Mouse (Mus musculus) liver, embryonic 14.5 days (tissue): ENCODE measurements around the gene Cacna1a. TPM values are rescaled to one million over a fixed set of nuclear protein-coding genes. Genes with fewer than 3 reads are reported as not detected.
"Not testable (repeated sequence)": the region's sequence is repeated elsewhere in the genome, so short reads cannot be mapped to it uniquely, and the experiment has no call there.

Source experiments
- ATAC-seq: fragments of 200-750 bp; cut with Nextera tagmentation; 2 replicates; pipeline ENCODE4 v1.8.0; 2017; ENCODE audit warnings: moderate number of reproducible peaks, mild to moderate bottlenecking, moderate library complexity; ENCODE audit not compliant: insufficient read depth
- DNase-seq, 3 experiments: peaks; one replicate each; pipeline ENCODE4 v3.0.0-alpha.2; 2012 to 2013; ENCODE audit warnings: low read depth in 3 of 3, low spot score in 3 of 3
- H3K27ac ChIP-seq: fragments of 300-500 bp; sonication (generic); 2 replicates; pipeline ENCODE4 v1.5.1; 2014; ENCODE audit warnings: moderate library complexity, mild to moderate bottlenecking, control low read depth, inconsistent platforms
- H3K27me3 ChIP-seq: fragments of 300-500 bp; sonication (generic); 2 replicates; pipeline ENCODE4 v1.6.1; 2014; ENCODE audit warnings: mild to moderate bottlenecking, low read length, moderate library complexity; ENCODE audit not compliant: control insufficient read depth, insufficient read depth
- H3K36me3 ChIP-seq: fragments of 300-500 bp; sonication (generic); replicated peaks from 2 replicates; pipeline ENCODE4 v1.6.1; 2014; ENCODE audit warnings: low read depth; ENCODE audit not compliant: control insufficient read depth, insufficient read depth
- H3K4me1 ChIP-seq, 2 experiments: fragments of 200-500 bp in 1 of 2; fragments of 300-500 bp in 1 of 2; sonication (generic) in 1 of 2; replicated peaks; 2 replicates each; pipeline ENCODE4 v1.6.1; 2012 to 2014; ENCODE audit warnings: antibody characterized with exemption in 1 of 2, inconsistent platforms in 1 of 2, low read length in 1 of 2; ENCODE audit not compliant: control insufficient read depth in 2 of 2, insufficient read depth in 2 of 2
- H3K4me2 ChIP-seq: fragments of 300-500 bp; sonication (generic); 2 replicates; pipeline ENCODE4 v1.6.1; 2014; ENCODE audit warnings: low read depth, mild to moderate bottlenecking, control low read depth, moderate library complexity
- H3K4me3 ChIP-seq, 2 experiments: fragments of 200-500 bp in 1 of 2; fragments of 300-500 bp in 1 of 2; sonication (generic) in 1 of 2; 2 replicates each; pipeline ENCODE4 v1.5.1; 2012 to 2014; ENCODE audit warnings: low read depth in 2 of 2, low read length in 2 of 2, mild to moderate bottlenecking in 2 of 2, control low read depth in 1 of 2, inconsistent platforms in 1 of 2, moderate library complexity in 1 of 2; ENCODE audit not compliant: insufficient read depth in 1 of 2
- H3K9ac ChIP-seq: fragments of 300-500 bp; sonication (generic); replicated peaks from 2 replicates; pipeline ENCODE4 v1.6.1; 2014; ENCODE audit warnings: mild to moderate bottlenecking, control low read depth, moderate library complexity
- H3K9me3 ChIP-seq: fragments of 300-500 bp; sonication (generic); 2 replicates; pipeline ENCODE4 v1.6.1; 2016; ENCODE audit warnings: low read length, mixed read lengths; ENCODE audit not compliant: control insufficient read depth
- CTCF ChIP-seq: IDR thresholded peaks from 2 replicates; pipeline ENCODE4 v1.5.1; 2016; ENCODE audit warnings: antibody characterized with exemption, low read depth, control low read depth
- EP300 ChIP-seq: IDR thresholded peaks from 2 replicates; pipeline ENCODE4 v1.6.1; 2016; ENCODE audit warnings: antibody characterized with exemption, low read depth
- WGBS: fragments of 180-500 bp; shearing (Covaris S2); extraction: QIAGEN DNeasy Blood & Tissue Kit; methylation state at CpG from one replicate; pipeline ENCODE4 v1.1.7; 2014; ENCODE audit not compliant: insufficient replicate concordance; 5-methylcytosine and 5-hydroxymethylcytosine counted together
- polyA plus RNA-seq, 2 experiments: library from polyadenylated mRNA; depleted of rRNA in 1 of 2; stranded (reverse) in 1 of 2; unstranded in 1 of 2; fragments of >200 nt; fragmentation: Nextera tagmentation in 1 of 2; extraction: Ambion mirVana in 1 of 2; gene quantifications; 2 replicates each; pipeline versions ENCODE4 v1.2.1 to v1.2.3; 2012 to 2014

Gene Cacna1a
- polyA plus RNA-seq, 2 experiments, result 0.61 to 1.5 TPM

GRCm38 (mm10) chr8:84509764-84510163 lies 121.5 kb downstream of the Cacna1a start:
- not testable (repeated sequence) for H3K27ac ChIP-seq, H3K9me3 ChIP-seq, H3K27me3 ChIP-seq, H3K4me1 ChIP-seq, ATAC-seq, H3K9ac ChIP-seq, H3K4me2 ChIP-seq, DNase-seq, H3K36me3 ChIP-seq, H3K4me3 ChIP-seq
- WGBS, result 60% methylated on average over 6 of the region's 6 CpGs
- peak; percentile 37; the same call in 1 of the 2 replicates for TF ChIP-seq CTCF

- ATAC-seq (no peak), DNase-seq (no peak)
- H3K36me3 ChIP-seq, result no peaks in the 10 kb centered on the region
- no peak overlapping the region for H3K4me3 ChIP-seq
- H3K27me3 ChIP-seq, result no peaks in the 10 kb centered on the region
- H3K9ac ChIP-seq, result no peak overlapping the region
- H3K4me1 ChIP-seq, result no peaks in the 10 kb centered on the region
- H3K4me2 ChIP-seq, result no peak overlapping the region
- H3K27ac ChIP-seq, result no peak overlapping the region
- 73% methylated on average over 13 of the region's 13 CpGs for WGBS
- H3K9me3 ChIP-seq, result no peaks in the 10 kb centered on the region
- TF ChIP-seq EP300, result no peak
- no peak for TF ChIP-seq CTCF
Measured at GRCm38 (mm10) chr8:84511621-84512020, 123.4 kb downstream of the Cacna1a start.

- 5% methylated on average over 2 of the region's 2 CpGs for WGBS
- Histone ChIP-seq H3K27ac (no peak overlapping the region), H3K36me3 (no peaks in the 10 kb centered on the region), H3K9ac (no peak overlapping the region), H3K27me3 (no peaks in the 10 kb centered on the region), H3K4me1 (no peaks in the 10 kb centered on the region), H3K9me3 (no peaks in the 10 kb centered on the region), H3K4me3 (no peak overlapping the region), H3K4me2 (no peak overlapping the region)
- TF ChIP-seq EP300 (no peak), CTCF (peak; percentile 63)
- ATAC-seq (no peak), DNase-seq (no peak)
Measured at GRCm38 (mm10) chr8:84513765-84514164, 125.5 kb downstream of the Cacna1a start.

- H3K36me3 ChIP-seq, result no peaks in the 10 kb centered on the region
- no peaks in the 10 kb centered on the region for H3K4me1 ChIP-seq
- no peak overlapping the region for H3K9ac ChIP-seq
- no peak overlapping the region for H3K4me3 ChIP-seq
- DNase-seq (no peak), ATAC-seq (no peak)
- H3K9me3 ChIP-seq, result no peaks in the 10 kb centered on the region
- WGBS, result 44% methylated on average over 2 of the region's 2 CpGs
- no peak overlapping the region for H3K27ac ChIP-seq
- no peaks in the 10 kb centered on the region for H3K27me3 ChIP-seq
- no peak for TF ChIP-seq EP300
- no peak for TF ChIP-seq CTCF
- no peak overlapping the region for H3K4me2 ChIP-seq
Measured at GRCm38 (mm10) chr8:84518180-84518579, 129.9 kb downstream of the Cacna1a start.

- H3K36me3 ChIP-seq, result no peaks in the 10 kb centered on the region
- no peaks in the 10 kb centered on the region for H3K27me3 ChIP-seq
- H3K4me3 ChIP-seq, result no peak overlapping the region
- no peaks in the 10 kb centered on the region for H3K9me3 ChIP-seq
- no peak overlapping the region for H3K27ac ChIP-seq
- no peak for DNase-seq
- no peak for ATAC-seq
- H3K4me2 ChIP-seq, result no peak overlapping the region
- no peaks in the 10 kb centered on the region for H3K4me1 ChIP-seq
- 54% methylated on average over 6 of the region's 6 CpGs for WGBS
- no peak for TF ChIP-seq CTCF
- TF ChIP-seq EP300, result no peak
- no peak overlapping the region for H3K9ac ChIP-seq
Measured at GRCm38 (mm10) chr8:84518720-84519119, 130.5 kb downstream of the Cacna1a start.
